In genomic region chr15:11835913-11836312, GRCm38 (mm10) we compare ENCODE assay signal across 16 mouse cellular contexts.
A peak's percentile ranks its signal among the peaks of the same experiment; 100 is the strongest.
DNase-seq lines count a peak whose midpoint lies in the region; ATAC-seq lines count a peak whose summit lies in the region.
"Had no signal": no experiment of that assay in that cellular context is flagged by ENCODE, and none has a peak within 500 bp of the region (broad histone marks: within the 10 kb centered on the region; RNA-seq: fewer than 3 reads in every experiment).

No protein-coding gene starts in this region.

- H3K27me3 ChIP-seq in hindbrain, embryonic 11.5 days (ENCODE audit: control insufficient read depth, insufficient read depth, low read length) = no peaks in the 10 kb centered on the region
- H3K27me3 ChIP-seq in hindbrain, embryonic 16.5 days (replicated peaks; ENCODE audit: control insufficient read depth, insufficient read depth, low read length) = no peaks in the 10 kb centered on the region
- H3K27me3 ChIP-seq in midbrain, embryonic 11.5 days (ENCODE audit: control insufficient read depth, insufficient read depth, low read length) = no peaks in the 10 kb centered on the region
- H3K27me3 ChIP-seq in midbrain, embryonic 16.5 days (ENCODE audit: control insufficient read depth, insufficient read depth, low read depth, low read length) = no peaks in the 10 kb centered on the region

- no peak overlapping the region for H3K27ac ChIP-seq in hindbrain, embryonic 11.5 days (ENCODE audit: low read depth, low read length)
- H3K27ac ChIP-seq in hindbrain, embryonic 16.5 days (ENCODE audit: low read depth, low read length) = no peak overlapping the region
- no peak overlapping the region for H3K27ac ChIP-seq in midbrain, embryonic 11.5 days (ENCODE audit: low read depth, low read length)
- H3K27ac ChIP-seq in midbrain, embryonic 16.5 days (ENCODE audit: low read length) = no peak overlapping the region
- H3K27ac ChIP-seq: hindbrain, embryonic 14.5 days had no signal

- 42% methylated on average over 1 of the region's 1 CpGs for WGBS in hindbrain, embryonic 11.5 days
- 86% methylated on average over 1 of the region's 1 CpGs for WGBS in hindbrain, embryonic 16.5 days
- WGBS in midbrain, embryonic 11.5 days = 89% methylated on average over 1 of the region's 1 CpGs
- 91% methylated on average over 1 of the region's 1 CpGs for WGBS in midbrain, embryonic 16.5 days

- H3K4me3 ChIP-seq in hindbrain, embryonic 11.5 days (ENCODE audit: low read depth, low read length) = no peak overlapping the region
- H3K4me3 ChIP-seq in hindbrain, embryonic 16.5 days (ENCODE audit: low read length) = no peak overlapping the region
- H3K4me3 ChIP-seq in midbrain, embryonic 11.5 days (ENCODE audit: low read depth, low read length) = no peak overlapping the region
- H3K4me3 ChIP-seq in midbrain, embryonic 16.5 days (ENCODE audit: low read depth, low read length) = no peak overlapping the region

- H3K9me3 ChIP-seq in hindbrain, embryonic 11.5 days (ENCODE audit: control insufficient read depth, low read length) = no peaks in the 10 kb centered on the region
- no peaks in the 10 kb centered on the region for H3K9me3 ChIP-seq in hindbrain, embryonic 16.5 days (ENCODE audit: control insufficient read depth, low read length)
- no peaks in the 10 kb centered on the region for H3K9me3 ChIP-seq in midbrain, embryonic 11.5 days (ENCODE audit: control insufficient read depth, low read length)
- H3K9me3 ChIP-seq in midbrain, embryonic 16.5 days (replicated peaks; ENCODE audit: control insufficient read depth, low read length, poor library complexity, severe bottlenecking) = no peaks in the 10 kb centered on the region

- peak; percentile 9 for DNase-seq in hindbrain, embryonic 11.5 days (ENCODE audit: low spot score)
- peak; percentile 69 for DNase-seq in midbrain, embryonic 11.5 days (ENCODE audit: low spot score, missing footprints)
- peak; percentile 46 for DNase-seq in embryo, embryonic 11 days
- DNase-seq in T-cell, adult 2 months (ENCODE audit: low spot score) = no peak
- no peak for DNase-seq in right cerebral cortex, postnatal 36 days (ENCODE audit: low spot score in 2 of 2)
- DNase-seq: adrenal gland, postnatal 25 days; cerebellum, adult 9-11 months; gastrocnemius, postnatal 10 days; kidney, adult 8-10 months; liver, postnatal 0 days; right cerebral cortex, postnatal 25 days; thymus, adult 18-20 months had no signal

- H3K36me3 ChIP-seq in hindbrain, embryonic 11.5 days (ENCODE audit: control insufficient read depth, insufficient read depth, low read length) = no peaks in the 10 kb centered on the region
- H3K36me3 ChIP-seq in hindbrain, embryonic 16.5 days (ENCODE audit: control insufficient read depth, insufficient read depth, low read length) = no peaks in the 10 kb centered on the region
- no peaks in the 10 kb centered on the region for H3K36me3 ChIP-seq in midbrain, embryonic 11.5 days (ENCODE audit: control insufficient read depth, insufficient read depth, low read length)
- no peaks in the 10 kb centered on the region for H3K36me3 ChIP-seq in midbrain, embryonic 16.5 days (ENCODE audit: control insufficient read depth, insufficient read depth, low read length)

- ATAC-seq in hindbrain, embryonic 11.5 days (ENCODE audit: low FRiP score) = no peak
- no peak for ATAC-seq in hindbrain, embryonic 16.5 days
- ATAC-seq in midbrain, embryonic 11.5 days (ENCODE audit: low FRiP score) = no peak
- ATAC-seq in midbrain, embryonic 16.5 days = no peak
- ATAC-seq: forebrain, embryonic 16.5 days; liver, postnatal 0 days had no signal

- H3K9ac ChIP-seq in hindbrain, embryonic 11.5 days (ENCODE audit: low read depth, low read length) = no peak overlapping the region
- no peak overlapping the region for H3K9ac ChIP-seq in hindbrain, embryonic 16.5 days (ENCODE audit: low read depth, low read length)
- no peak overlapping the region for H3K9ac ChIP-seq in midbrain, embryonic 11.5 days (ENCODE audit: low read length)
- H3K9ac ChIP-seq in midbrain, embryonic 16.5 days (ENCODE audit: low read depth, low read length) = no peak overlapping the region
- H3K9ac ChIP-seq: hindbrain, embryonic 14.5 days; liver, postnatal 0 days had no signal

- no peaks in the 10 kb centered on the region for H3K4me1 ChIP-seq in hindbrain, embryonic 11.5 days (replicated peaks; ENCODE audit: control insufficient read depth, insufficient read depth, low read length)
- H3K4me1 ChIP-seq in hindbrain, embryonic 16.5 days (ENCODE audit: control insufficient read depth, insufficient read depth, low read depth, low read length) = no peaks in the 10 kb centered on the region
- no peaks in the 10 kb centered on the region for H3K4me1 ChIP-seq in midbrain, embryonic 11.5 days (ENCODE audit: control insufficient read depth, insufficient read depth, low read length)
- no peaks in the 10 kb centered on the region for H3K4me1 ChIP-seq in midbrain, embryonic 16.5 days (ENCODE audit: control insufficient read depth, insufficient read depth, low read length)

- H3K4me2 ChIP-seq in hindbrain, embryonic 11.5 days (replicated peaks; ENCODE audit: low read depth, low read length) = no peak overlapping the region
- no peak overlapping the region for H3K4me2 ChIP-seq in hindbrain, embryonic 16.5 days (ENCODE audit: low read length)
- H3K4me2 ChIP-seq in midbrain, embryonic 11.5 days = no peak overlapping the region
- no peak overlapping the region for H3K4me2 ChIP-seq in midbrain, embryonic 16.5 days (ENCODE audit: low read length)
- H3K4me2 ChIP-seq: hindbrain, embryonic 14.5 days had no signal

Comparison
In these comparisons a context has a peak if more than half of its experiments do, and no peak if none do; other contexts are left out.
1. DNase-seq: peak in hindbrain, embryonic 11.5 days (single experiment), midbrain, embryonic 11.5 days (single experiment) and embryo, embryonic 11 days (single experiment); none in T-cell, adult 2 months (single experiment) and right cerebral cortex, postnatal 36 days (0 of 2).